Mouse (Mus musculus): ENCODE data around the gene Wtip.

DNA sequence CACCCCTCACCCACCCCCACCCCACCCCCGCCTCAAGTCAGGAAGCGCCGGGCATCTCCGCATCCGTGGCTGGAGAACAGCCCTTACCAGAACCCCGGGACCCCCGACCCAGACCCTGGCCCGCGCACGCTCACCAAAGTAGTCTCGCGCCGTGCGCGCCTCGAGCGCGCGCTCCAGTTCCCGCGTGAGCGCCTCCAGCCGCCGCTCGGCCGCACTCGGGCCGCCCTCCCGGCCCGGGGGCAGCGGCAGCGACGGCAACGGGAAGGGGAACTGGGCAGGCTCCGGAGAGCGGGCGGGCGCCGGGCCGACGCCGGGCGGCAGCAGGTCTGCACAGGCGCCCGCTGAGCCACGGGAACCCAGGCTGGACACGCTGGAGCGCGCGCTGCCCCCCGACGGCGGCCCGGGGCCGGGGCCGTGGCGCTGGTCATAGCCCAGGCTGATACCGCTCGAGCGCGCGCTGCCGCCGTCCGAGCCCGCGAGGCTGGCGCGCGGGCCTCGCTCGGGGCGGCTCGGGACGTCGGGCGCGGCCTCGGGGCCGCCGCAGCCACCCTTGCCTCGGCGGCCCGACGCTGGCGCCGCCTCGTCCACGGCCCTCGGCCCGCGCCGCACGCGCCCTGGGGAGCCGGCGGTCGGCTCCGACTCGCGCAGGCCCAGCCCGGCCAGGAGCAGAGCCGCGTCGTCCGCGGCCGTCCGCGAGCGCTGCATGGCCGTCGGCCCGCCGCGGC is 551 bp downstream of the Wtip start:
- no peak for TF ChIP-seq TAL1 (IDR thresholded peaks at IDR 0.05; ENCODE audit: low read length)
- no peak for TF ChIP-seq GATA1 (IDR thresholded peaks at IDR 0.05; ENCODE audit: low read length)
